Mouse (Mus musculus): ENCODE results near the gene Tnf.

DNA sequence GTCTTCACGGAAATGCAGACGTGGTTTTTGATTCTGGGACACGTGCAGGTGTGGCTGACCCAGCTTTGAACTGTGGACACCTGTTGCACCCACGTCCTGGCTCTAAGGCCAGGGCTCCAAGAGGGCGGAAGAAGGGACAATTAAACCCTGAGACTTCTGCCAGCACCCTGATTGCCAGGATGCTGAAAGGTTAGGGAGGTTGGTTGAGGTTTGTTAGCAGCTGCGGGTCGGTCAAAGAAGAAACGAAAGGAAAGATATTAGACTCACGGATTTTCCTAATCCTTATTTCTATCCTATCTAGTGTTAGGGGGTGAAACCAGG, 5.5 kb downstream of the Tnf start:
- TF ChIP-seq CTCF (conservative IDR thresholded peaks at IDR 0.05; ENCODE audit: low read length) = no peak
- no peak for TF ChIP-seq POU5F1 (IDR thresholded peaks at IDR 0.05; ENCODE audit: borderline replicate concordance, low read length)
- no peak for TF ChIP-seq NANOG (IDR thresholded peaks at IDR 0.05; ENCODE audit: borderline replicate concordance, low read length)

All from E14TG2a.4 (cell line).